Mouse (Mus musculus): Measurements from ENCODE around the gene Zbtb20. TPM values are rescaled to one million over a fixed set of nuclear protein-coding genes. Genes with fewer than 3 reads are reported as not detected.

Zbtb20 gene
- polyA plus RNA-seq, 1 experiment: 11.2 TPM

DNA sequence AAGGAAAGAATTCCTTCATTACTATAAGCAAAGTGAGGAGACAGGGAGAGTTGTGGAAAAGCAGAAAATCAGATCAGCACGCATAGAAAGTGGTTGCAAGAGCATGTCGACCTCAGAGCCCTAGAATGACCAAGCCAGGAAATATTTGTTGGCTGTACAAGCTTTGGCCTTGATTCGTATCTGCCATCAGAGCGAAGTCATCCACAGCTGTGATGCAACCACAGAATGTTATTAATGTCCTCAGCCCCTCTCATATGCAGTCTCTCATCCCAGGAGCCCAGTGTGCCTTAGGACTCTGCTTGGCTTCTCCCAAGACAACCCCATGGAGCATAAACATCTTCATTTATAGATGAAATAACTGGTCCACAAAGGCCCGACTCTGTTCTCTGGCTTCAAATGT, 716.4 kb downstream of the Zbtb20 start:
- 70% methylated on average over 5 of the region's 5 CpGs for WGBS
- Histone ChIP-seq H3K4me3 (replicated peaks; ENCODE audit: control insufficient read depth, low read depth, low read length) (no peak overlapping the region), H3K27ac (ENCODE audit: control insufficient read depth, insufficient read depth, low read depth, low read length, poor library complexity) (no peak overlapping the region), H3K4me1 (ENCODE audit: control insufficient read depth, insufficient read depth, low read length) (peaks cover 1% of the 10 kb centered on the region; the same call in 1 of the 2 replicates)
- no peak for TF ChIP-seq CTCF (IDR thresholded peaks at IDR 0.05; ENCODE audit: control insufficient read depth, insufficient read depth, low read length)
- TF ChIP-seq POLR2A (IDR thresholded peaks at IDR 0.05; ENCODE audit: borderline replicate concordance, control insufficient read depth, low read depth, low read length): no peak

DNA sequence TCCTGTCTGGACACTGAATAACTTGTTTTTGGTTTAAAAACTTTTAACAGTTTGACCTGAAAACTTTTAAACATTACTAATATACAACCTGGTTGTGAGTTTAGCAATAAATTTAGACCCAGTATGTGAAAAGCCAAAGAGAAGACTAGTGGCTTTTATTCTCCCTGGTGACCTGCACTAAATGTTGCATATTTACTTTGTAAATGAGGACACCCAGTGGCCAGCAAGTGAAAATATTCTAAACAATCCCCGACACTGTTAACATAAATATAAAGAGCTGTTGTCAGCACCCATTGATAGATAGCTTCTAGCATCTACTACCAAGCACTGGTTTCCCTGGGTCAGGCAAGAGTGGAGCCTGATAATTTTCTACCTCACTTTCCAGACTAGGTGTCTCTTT, 717.1 kb downstream of the Zbtb20 start:
- TF ChIP-seq POLR2A (IDR thresholded peaks at IDR 0.05; ENCODE audit: borderline replicate concordance, control insufficient read depth, low read depth, low read length) (no peak), CTCF (IDR thresholded peaks at IDR 0.05; ENCODE audit: control insufficient read depth, insufficient read depth, low read length) (no peak)
- no peak overlapping the region for H3K27ac ChIP-seq (ENCODE audit: control insufficient read depth, insufficient read depth, low read depth, low read length, poor library complexity)
- 14% methylated on average over 1 of the region's 1 CpGs for WGBS
- no peaks in the 10 kb centered on the region for H3K4me1 ChIP-seq (ENCODE audit: control insufficient read depth, insufficient read depth, low read length)
- no peak overlapping the region for H3K4me3 ChIP-seq (replicated peaks; ENCODE audit: control insufficient read depth, low read depth, low read length)

DNA sequence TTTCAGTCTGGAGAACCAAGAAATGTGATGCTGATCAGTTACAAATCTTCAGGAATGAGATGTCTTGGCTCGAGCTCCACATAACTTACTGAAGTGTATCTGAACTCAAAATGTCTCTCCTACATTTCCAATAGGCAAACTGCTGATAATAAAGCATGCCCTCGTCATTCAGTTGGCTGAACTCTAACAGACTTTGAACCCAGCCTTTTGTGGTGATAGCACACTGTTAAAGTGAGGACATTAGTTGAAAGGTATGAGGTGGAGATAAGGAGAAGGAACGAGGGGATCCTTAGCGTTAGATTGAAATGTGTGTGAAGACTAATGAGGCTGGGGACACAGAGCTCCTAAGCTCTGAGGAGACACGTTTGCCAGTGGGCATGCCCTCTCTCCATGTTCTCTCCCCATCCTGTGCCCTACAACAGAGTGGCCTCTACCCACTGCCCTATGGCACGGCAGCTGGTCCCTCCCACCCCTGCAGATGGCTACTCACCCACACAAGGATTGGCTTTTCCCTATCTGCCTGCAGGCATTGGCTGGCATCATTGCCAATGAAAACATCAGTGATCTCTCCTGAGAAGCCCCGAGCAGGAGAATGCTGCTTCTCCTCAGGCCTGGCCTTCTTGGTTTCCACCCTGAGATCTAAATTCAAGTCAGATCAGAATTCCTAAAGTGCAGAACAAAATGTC, 721.8 kb downstream of the Zbtb20 start:
- Histone ChIP-seq H3K4me3 (replicated peaks; ENCODE audit: control insufficient read depth, low read depth, low read length) (no peak overlapping the region), H3K27ac (ENCODE audit: control insufficient read depth, insufficient read depth, low read depth, low read length, poor library complexity) (no peak overlapping the region), H3K4me1 (ENCODE audit: control insufficient read depth, insufficient read depth, low read length) (no peaks in the 10 kb centered on the region)
- WGBS: 78% methylated on average over 7 of the region's 7 CpGs
- no peak for TF ChIP-seq POLR2A (IDR thresholded peaks at IDR 0.05; ENCODE audit: borderline replicate concordance, control insufficient read depth, low read depth, low read length)
- TF ChIP-seq CTCF (IDR thresholded peaks at IDR 0.05; ENCODE audit: control insufficient read depth, insufficient read depth, low read length): no peak

DNA sequence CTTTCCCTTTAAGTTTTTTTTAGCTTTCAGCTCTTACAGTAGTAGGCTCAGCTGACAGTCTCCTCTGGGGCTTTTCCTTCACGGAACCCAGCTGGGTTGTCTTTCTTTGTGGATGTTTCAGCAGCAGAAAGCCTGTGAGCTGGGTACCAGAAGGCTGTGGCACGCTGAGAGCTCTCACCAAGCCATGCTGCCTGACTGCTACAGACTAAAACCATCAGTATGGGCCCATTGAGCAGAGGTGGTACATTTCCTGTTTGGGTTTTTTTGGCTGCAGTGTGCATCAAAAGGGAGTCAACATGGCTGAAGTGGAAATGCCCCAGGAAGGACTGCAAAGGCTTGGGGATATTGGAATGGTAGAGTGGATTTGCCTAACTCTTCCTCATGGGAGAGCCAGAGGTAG, 724.0 kb downstream of the Zbtb20 start:
- H3K4me3 ChIP-seq (replicated peaks; ENCODE audit: control insufficient read depth, low read depth, low read length): no peak overlapping the region
- H3K4me1 ChIP-seq (ENCODE audit: control insufficient read depth, insufficient read depth, low read length): no peaks in the 10 kb centered on the region
- 77% methylated on average over 2 of the region's 2 CpGs for WGBS
- TF ChIP-seq POLR2A (IDR thresholded peaks at IDR 0.05; ENCODE audit: borderline replicate concordance, control insufficient read depth, low read depth, low read length) (no peak), CTCF (IDR thresholded peaks at IDR 0.05; ENCODE audit: control insufficient read depth, insufficient read depth, low read length) (no peak)
- no peak overlapping the region for H3K27ac ChIP-seq (ENCODE audit: control insufficient read depth, insufficient read depth, low read depth, low read length, poor library complexity)

DNA sequence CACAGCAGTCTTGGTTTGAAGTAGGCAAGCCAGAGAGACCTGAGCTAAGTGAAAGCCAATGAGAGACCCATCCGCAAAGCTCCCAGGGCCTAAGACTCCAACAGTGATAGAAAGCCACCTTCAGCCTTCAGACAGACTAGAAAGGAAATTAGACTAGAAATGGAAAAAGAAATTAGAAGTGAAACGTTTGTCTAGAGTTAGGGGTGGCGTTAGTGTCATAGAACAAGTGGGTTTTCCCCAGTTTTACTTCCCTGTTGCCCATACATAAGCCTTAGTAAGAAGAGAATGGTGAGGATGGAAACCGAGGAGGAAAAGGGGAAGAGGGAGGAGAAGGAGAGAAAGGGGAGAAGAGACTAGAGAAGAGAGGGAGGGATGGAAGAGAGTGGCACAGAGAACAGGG, 726.9 kb downstream of the Zbtb20 start:
- H3K4me3 ChIP-seq (replicated peaks; ENCODE audit: control insufficient read depth, low read depth, low read length): no peak overlapping the region
- 63% methylated on average over 4 of the region's 4 CpGs for WGBS
- H3K27ac ChIP-seq (ENCODE audit: control insufficient read depth, insufficient read depth, low read depth, low read length, poor library complexity): no peak overlapping the region
- TF ChIP-seq CTCF (IDR thresholded peaks at IDR 0.05; ENCODE audit: control insufficient read depth, insufficient read depth, low read length): no peak
- TF ChIP-seq POLR2A (IDR thresholded peaks at IDR 0.05; ENCODE audit: borderline replicate concordance, control insufficient read depth, low read depth, low read length): no peak
- no peaks in the 10 kb centered on the region for H3K4me1 ChIP-seq (ENCODE audit: control insufficient read depth, insufficient read depth, low read length)

DNA sequence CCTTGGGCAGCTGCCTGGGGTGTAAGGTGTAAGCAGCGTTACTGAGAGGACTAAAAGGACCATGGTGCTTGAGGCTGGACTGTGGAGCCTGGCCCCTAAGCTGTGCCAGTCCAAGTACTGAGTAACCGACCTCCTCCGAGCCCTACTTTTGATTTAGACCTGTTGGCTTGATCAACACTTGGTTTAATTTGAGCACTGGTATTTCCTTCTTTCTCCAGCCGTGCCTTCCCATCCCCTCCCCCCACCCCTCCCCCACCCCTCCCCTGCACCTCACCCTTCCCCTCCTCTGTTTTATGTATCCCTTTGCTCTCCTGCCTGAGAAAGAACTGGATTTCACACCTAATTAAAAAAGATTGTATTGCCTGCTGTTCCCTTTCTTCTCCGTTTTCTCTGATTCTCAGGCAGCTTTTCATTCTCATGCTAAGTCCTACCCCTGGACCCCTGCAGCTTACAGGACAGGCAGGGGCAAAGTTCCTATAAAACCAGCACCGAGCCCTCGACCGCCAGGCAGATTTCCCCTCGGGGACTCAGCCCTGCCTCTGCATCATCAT, 728.0 kb downstream of the Zbtb20 start:
- 75% methylated on average over 9 of the region's 9 CpGs for WGBS
- no peak for TF ChIP-seq POLR2A (IDR thresholded peaks at IDR 0.05; ENCODE audit: borderline replicate concordance, control insufficient read depth, low read depth, low read length)
- TF ChIP-seq CTCF (IDR thresholded peaks at IDR 0.05; ENCODE audit: control insufficient read depth, insufficient read depth, low read length): no peak
- no peak overlapping the region for H3K27ac ChIP-seq (ENCODE audit: control insufficient read depth, insufficient read depth, low read depth, low read length, poor library complexity)
- H3K4me1 ChIP-seq (ENCODE audit: control insufficient read depth, insufficient read depth, low read length): no peaks in the 10 kb centered on the region
- H3K4me3 ChIP-seq (replicated peaks; ENCODE audit: control insufficient read depth, low read depth, low read length): no peak overlapping the region

DNA sequence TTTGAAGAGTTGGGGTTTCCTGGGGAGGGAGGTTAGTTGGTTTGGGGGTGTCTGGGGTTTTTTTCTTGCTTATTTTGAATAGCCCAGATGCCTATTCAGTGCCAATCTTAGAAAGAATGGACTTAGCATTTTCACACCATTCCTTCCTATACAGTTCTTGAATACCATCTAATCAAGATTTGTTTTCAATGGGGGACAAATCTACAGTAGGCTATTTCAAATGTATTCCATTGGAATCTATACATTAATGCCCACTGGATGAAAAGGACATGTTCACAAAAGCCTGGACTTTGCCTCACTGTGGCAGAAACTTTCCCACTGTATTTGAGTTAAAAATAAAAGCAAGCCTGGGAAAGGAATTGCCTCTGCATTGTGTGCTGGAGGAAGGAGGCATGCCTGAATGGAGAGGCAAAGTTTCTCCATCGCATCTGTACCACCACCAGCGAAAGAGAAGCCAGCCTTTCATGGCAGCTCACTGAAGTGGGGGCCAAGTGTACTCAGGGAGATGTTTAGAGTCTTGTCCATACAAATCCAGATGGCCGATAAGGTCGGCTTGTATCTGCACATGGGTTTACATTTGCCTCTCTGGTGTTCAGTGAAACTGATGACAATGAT, 728.8 kb downstream of the Zbtb20 start:
- WGBS: 88% methylated on average over 4 of the region's 4 CpGs
- TF ChIP-seq POLR2A (IDR thresholded peaks at IDR 0.05; ENCODE audit: borderline replicate concordance, control insufficient read depth, low read depth, low read length) (no peak), CTCF (IDR thresholded peaks at IDR 0.05; ENCODE audit: control insufficient read depth, insufficient read depth, low read length) (no peak)
- Histone ChIP-seq H3K27ac (ENCODE audit: control insufficient read depth, insufficient read depth, low read depth, low read length, poor library complexity) (no peak overlapping the region), H3K4me3 (replicated peaks; ENCODE audit: control insufficient read depth, low read depth, low read length) (no peak overlapping the region), H3K4me1 (ENCODE audit: control insufficient read depth, insufficient read depth, low read length) (no peaks in the 10 kb centered on the region)

DNA sequence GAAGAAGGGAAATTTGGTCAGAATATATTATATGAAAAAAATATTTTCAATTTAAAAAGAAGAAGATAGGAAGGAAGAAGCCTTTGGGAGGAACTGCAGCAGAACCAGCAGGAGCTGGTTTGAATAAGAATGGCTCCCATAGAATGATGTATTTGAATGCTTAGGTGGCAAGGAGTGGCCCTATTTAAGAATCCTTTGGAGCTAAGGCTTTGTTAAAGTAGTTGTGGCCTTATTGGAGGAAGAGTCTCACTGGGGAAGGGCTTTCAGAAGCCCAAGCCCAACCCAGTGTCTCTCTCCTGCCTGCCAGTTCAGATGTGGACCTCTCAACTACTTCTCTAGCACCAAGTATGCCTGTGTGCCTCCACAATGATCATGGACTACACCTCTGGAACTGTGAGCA, 731.4 kb downstream of the Zbtb20 start:
- H3K4me3 ChIP-seq (replicated peaks; ENCODE audit: control insufficient read depth, low read depth, low read length): no peak overlapping the region
- no peak for TF ChIP-seq POLR2A (IDR thresholded peaks at IDR 0.05; ENCODE audit: borderline replicate concordance, control insufficient read depth, low read depth, low read length)
- H3K4me1 ChIP-seq (ENCODE audit: control insufficient read depth, insufficient read depth, low read length): no peaks in the 10 kb centered on the region
- no peak overlapping the region for H3K27ac ChIP-seq (ENCODE audit: control insufficient read depth, insufficient read depth, low read depth, low read length, poor library complexity)

Data from bone marrow, adult 2 months (tissue).